Comparison of ENCODE assay signal across 8 mouse cellular contexts in the genomic region with DNA sequence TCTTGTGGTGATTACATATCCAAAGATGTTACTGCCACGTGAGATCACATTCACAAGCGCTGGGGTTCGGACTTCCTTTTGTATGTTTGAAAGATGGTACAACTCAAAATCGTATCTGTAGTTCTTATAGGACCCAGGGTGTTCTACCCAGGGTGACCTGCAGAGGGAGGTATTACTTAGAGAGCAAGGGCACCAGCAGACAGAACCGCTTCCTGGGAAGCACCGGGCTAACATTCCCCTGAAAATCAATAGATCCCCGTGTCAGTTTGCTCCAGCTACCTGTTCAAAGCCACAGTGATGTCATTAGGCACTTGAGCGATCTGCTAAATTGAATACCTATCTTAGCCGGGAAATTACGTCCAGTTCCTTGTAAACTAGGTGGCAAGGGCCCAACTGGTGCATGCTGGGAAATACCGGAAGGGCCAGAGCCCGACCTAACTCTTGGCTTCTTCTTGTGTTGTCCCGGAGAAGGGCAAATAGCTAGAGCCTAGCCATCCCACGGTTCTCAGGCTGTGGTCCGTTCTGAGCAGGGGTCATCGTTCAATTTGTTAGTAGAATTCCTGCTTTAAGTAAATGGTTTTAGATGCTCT. TPM values are rescaled to one million over a fixed set of nuclear protein-coding genes. Genes with fewer than 3 reads are reported as not detected.
DNase-seq lines count a peak whose midpoint lies in the region; TF ChIP-seq lines count a peak whose summit lies in the region.
"Had no signal": no experiment of that assay in that cellular context is flagged by ENCODE, and none has a peak within 500 bp of the region (broad histone marks: within the 10 kb centered on the region; RNA-seq: fewer than 3 reads in every experiment).

No protein-coding gene starts in this region.

- peak; percentile 62 for TF ChIP-seq CTCF in lung, adult 2 months (IDR thresholded peaks at IDR 0.05; ENCODE audit: insufficient read depth, low read length)

- no peaks in the 10 kb centered on the region for H3K4me1 ChIP-seq in lung, adult 2 months (ENCODE audit: control insufficient read depth, insufficient read depth, low read length)
- H3K4me1 ChIP-seq: hindbrain, embryonic 15.5 days had no signal

- H3K4me3 ChIP-seq in lung, adult 2 months (replicated peaks; ENCODE audit: extremely low read depth, low read depth, low read length), result no peak overlapping the region
- H3K4me3 ChIP-seq: hindbrain, embryonic 15.5 days had no signal

- peak; percentile 22 for DNase-seq in ovary, postnatal 10 days (ENCODE audit: low spot score)
- no peak for DNase-seq in ovary, adult 18-20 months (ENCODE audit: low spot score)
- DNase-seq in adrenal gland, adult (ENCODE audit: inconsistent age in 2 of 2, low spot score in 1 of 2), result peak; percentile 73 to 92
- DNase-seq in embryo, embryonic 10.5 days (ENCODE audit: low spot score), result peak; percentile 54
- peak; percentile 74 for DNase-seq in heart, postnatal 4 days
- peak; percentile 79 for DNase-seq in lung, adult 2 months
- DNase-seq in spleen, adult 12 weeks (ENCODE audit: low spot score), result peak; percentile 22

- 32% methylated on average over 16 of the region's 16 CpGs for WGBS in lung, adult 2 months

- no peak for TF ChIP-seq POLR2A in lung, adult 2 months (IDR thresholded peaks at IDR 0.05; ENCODE audit: borderline replicate concordance, extremely low read depth, low read depth, low read length)

RNA-seq across cellular contexts. Expression of gene Bco1, which starts 14.2 kb away (rescaled TPM):
- total RNA-seq in heart, postnatal 4 days (2021), result not detected
- 0.34 TPM in 1 of 2 replicates, not detected in the other for polyA plus RNA-seq in lung, adult 2 months (2012; rRNA removed)

RNA-seq across cellular contexts. Expression of gene Pkd1l2, which starts 27.6 kb away (rescaled TPM):
- total RNA-seq in heart, postnatal 4 days (2021), result under 1 TPM; 0.02 to 0.05 TPM
- polyA plus RNA-seq in lung, adult 2 months (2012; rRNA removed), result 0.06 and 0.12 TPM in 2 replicates

RNA-seq across cellular contexts. Expression of gene Gan, which starts 48.0 kb away (rescaled TPM):
- 1 to 10 TPM; 7.4 TPM for total RNA-seq in heart, postnatal 4 days (2021)
- 5.6 and 8.6 TPM in 2 replicates for polyA plus RNA-seq in lung, adult 2 months (2012; rRNA removed)
